Mouse (Mus musculus) gastrocnemius, postnatal 14 days (tissue): ENCODE measurements around the gene Nmnat2. TPM values are rescaled to one million over a fixed set of nuclear protein-coding genes. Genes with fewer than 3 reads are reported as not detected.

Source experiments
- DNase-seq: peaks from one replicate; pipeline ENCODE4 v3.0.0; 2021; ENCODE audit warnings: mixed read lengths
- intact Hi-C: fragments of 180-260 bp; cut with DNase I; formaldehyde crosslinking; loops from one replicate; pipeline ENCODE4 v1.15.1; 2025; ENCODE audit warnings: low total_unique reads
- total RNA-seq, 2 experiments: library from RNA; stranded (reverse); gene quantifications; 2 replicates each; pipeline ENCODE4 v1.2.3; 2021

The Nmnat2 gene
- total RNA-seq, 2 experiments from 2014 or later, result 0.51 to 1.1 TPM

DNA sequence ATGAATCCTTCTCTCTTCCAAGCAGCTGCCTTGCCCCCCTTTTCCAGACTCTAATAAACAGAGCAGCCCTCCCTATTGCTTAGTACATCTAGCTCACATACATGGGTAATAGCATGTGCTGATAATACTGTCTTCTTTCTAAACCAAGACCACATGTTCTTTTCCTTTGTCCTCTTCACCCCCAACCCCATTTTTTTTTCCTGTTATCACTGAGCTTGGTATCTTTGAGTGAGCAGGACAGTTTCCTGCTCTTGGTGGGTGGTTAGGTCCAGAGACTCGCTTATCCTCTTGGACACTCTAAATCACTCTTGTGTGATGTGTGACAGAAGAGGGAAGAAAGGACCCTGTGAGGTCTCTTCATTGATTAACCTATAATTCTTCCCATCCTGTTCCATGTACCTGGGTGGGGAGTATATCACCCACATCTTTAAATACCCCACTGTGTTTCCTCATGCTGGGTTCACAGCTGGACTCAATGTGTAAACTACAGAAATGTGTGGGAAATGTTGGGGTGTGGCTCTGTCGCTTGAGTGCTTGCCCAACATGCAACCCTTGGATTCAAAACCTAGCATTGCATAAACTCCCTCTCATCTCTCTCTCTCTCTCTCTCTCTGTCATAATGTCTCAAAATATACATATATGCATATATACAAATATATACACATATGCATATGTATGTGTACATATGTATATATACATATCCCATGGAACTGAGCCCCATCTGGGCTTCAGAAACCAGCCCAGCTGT is 58.9 kb downstream of the Nmnat2 start:
- no peak for DNase-seq
- intact Hi-C loops, result no loop called here

- intact Hi-C loops, result no loop called here
Observed at GRCm38 (mm10) chr1:153014431-153015186, 59.8 kb downstream of the Nmnat2 start.

DNA sequence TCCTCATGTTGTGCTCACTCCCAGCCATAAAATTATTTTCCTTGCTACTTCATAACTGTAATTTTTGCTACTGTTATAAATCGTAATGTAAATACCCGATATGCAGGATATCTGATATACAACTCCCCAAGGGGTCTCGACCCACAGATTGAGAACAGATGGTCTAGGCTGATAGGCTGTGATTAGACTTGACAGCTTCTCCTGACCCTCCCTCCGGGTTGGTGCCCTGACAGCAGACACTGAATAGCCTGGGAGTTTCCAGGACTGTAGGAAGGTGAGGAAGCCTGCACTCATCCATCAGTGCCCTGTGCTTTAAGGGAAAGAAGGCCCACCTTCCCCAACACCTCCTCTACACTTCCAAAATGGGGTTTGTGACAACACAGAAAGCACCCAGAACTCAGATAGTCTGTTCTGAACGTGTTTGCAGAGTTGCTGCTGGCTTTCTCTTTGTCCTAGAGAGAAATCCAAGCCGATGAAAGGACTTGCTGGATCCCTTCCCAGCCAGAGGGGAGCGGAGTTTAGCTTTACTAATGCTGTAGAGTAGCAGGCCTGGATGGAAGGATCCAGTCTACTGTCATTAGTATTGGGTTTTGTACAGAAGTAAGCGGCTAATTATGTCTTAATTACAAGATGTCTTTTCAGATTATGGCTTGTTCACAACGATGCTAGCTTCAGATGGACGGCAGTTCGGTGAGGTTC is 61.8 kb downstream of the Nmnat2 start:
- intact Hi-C loops, result no loop called here
- DNase-seq, result peak; percentile 27

More at GRCm38 (mm10) chr1:153014431-153015186, 59.8 kb downstream of the Nmnat2 start:
- peak; percentile 54 for DNase-seq

- intact Hi-C loops, result no loop called here
- DNase-seq, result no peak
Observed at GRCm38 (mm10) chr1:153019128-153019527, 64.3 kb downstream of the Nmnat2 start.

DNA sequence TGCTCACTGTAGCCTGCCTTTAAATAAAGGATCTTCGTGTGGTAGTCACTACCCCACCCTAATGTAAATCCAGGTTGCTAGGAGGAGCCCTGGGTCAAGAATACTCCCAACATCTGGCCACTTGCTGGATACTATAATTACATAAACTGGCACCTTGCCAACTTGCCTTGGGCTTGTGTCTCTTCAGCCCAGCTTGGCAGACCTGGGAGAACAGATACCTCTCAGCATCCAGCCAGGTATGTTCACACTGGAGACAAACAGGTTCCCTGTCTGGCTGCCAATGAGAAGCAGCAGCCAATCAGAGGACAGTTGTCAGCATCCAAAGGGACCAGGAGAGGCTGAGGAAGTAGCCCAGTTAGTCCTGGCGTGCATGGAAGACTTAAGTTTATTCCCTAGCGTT is 64.8 kb downstream of the Nmnat2 start:
- intact Hi-C loops, result no loop called here
- no peak for DNase-seq

DNA sequence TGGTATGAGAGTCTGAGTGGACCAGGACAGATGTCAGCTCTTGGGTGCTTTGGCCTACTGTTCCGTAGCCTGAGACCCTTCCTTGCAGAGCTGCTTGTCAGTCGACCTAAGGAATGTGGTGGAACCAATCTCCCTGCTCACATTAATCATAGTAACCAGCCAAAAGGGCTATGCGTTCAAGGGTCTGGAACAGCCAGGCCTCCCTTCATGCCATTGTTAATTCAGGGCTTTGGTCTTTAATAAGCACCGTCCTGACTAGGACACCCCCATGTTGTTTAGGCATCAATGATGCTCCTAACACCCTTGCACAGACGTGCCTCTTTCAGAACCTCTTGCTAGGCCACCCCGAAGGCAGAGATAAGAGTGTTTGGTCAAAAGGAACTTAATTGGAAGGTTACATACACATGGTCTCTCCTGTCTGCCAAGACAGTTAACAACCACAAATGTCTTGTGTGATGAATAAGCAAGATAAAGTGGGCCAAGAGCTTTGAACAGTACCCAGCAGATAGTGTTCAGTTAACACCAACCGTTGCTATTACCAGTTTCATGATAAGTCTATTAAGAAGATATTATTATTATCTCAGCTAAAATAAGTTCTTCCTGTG is 66.3 kb downstream of the Nmnat2 start:
- DNase-seq, result no peak
- intact Hi-C loops, result no loop called here

DNA sequence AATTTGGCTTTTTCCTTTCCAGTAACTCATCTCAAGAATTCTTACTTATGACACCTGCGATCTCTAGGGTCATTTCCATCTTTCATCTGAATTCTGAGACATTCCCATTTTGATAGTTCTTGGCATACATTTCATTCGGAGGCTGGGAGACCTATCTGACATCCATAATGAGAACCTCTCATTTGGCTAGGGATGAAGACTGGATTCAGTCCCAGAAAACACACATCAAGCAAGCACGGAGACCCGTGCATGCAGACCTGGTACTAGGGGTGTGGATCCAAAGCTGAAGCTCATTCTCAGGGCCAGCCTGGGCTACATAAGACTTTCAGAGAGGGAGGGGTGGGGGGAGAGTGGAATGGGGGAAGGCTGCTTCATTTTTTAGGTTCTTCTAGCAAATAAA is 68.2 kb downstream of the Nmnat2 start:
- intact Hi-C loops, result no loop called here
- no peak for DNase-seq

- intact Hi-C loops, result no loop called here
- DNase-seq, result no peak
Observed at GRCm38 (mm10) chr1:153023875-153024274, 69.1 kb downstream of the Nmnat2 start.

GRCm38 (mm10) chr1:153024453-153024852 is 69.7 kb downstream of the Nmnat2 start:
- DNase-seq, result no peak
- intact Hi-C loops, result no loop called here

DNA sequence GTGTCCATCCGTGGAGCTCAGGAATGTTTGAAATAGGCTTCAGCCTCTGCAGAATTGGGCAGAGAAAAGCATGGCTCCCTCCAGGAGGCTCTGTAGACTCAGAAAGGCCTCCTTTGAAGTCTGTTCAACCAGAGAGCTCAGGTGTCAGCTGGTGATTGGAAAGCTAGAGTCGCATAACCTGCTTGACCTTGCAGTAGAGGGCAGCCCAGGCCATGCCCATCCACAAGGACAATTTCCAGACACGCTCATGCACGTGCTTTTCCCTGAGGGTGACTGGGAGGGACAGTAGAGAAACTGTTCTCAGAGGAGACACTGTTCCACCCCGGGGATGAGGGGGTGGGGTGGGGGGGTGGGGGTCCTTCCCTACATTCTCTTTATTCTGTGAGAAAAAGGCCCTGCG is 76.6 kb downstream of the Nmnat2 start:
- DNase-seq, result no peak
- intact Hi-C loops, result no loop called here

- no peak for DNase-seq
- intact Hi-C loops, result no loop called here
Observed at GRCm38 (mm10) chr1:153031954-153032353, 77.2 kb downstream of the Nmnat2 start.

- intact Hi-C loops, result no loop called here
- no peak for DNase-seq
Observed at GRCm38 (mm10) chr1:153033145-153033908, 78.5 kb downstream of the Nmnat2 start.

DNA sequence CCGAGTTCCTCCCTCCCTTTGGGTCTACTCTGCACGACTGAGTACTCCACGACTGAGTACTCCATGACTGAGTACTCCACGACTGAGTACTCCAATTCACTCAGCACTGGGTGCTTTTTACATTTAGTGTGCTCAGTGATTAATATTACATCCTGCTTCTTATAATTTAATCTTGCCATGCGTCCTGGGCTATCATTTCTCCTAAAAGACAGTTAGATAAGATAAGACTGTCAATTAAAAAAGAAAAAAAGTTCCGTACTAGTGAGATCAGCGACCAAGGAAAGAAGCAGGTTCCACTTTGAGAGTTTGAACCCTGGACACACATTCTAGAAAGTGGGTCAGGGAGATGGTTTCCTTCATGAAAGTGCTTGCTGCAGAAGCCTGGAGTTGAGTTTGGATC is 79.3 kb downstream of the Nmnat2 start:
- intact Hi-C loops, result no loop called here
- DNase-seq, result no peak

DNA sequence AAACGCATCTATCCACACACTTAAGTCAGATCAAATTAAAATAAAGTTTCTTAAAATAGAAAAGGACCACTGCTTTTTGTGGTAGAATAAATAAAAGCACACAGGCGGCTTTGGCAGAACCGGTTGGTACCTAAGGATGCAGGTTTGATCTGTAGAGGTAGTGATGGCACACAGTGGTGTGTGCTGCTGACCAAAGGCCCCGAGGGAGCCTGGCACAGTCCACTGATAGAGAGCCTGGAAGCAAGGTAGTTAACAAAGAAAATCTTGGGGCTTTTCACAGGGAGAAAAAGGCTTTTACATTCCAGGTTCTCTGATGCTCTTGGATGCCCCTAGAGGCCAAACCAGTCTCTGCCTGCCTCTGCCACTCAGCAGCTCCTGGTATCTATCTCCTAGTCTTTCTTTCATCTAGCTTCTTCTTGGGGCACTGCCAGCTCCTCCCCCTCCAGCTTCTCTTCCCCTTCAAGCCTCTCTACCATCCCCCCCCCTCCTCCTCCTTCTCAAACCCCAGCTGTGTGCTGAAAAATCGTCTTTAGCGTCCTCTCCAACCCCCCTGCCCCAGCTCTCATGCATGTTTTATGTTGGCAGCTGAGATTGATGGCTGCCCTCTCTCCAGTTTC is 80.6 kb downstream of the Nmnat2 start:
- intact Hi-C loops, result no loop called here
- peak; percentile 46 for DNase-seq

- intact Hi-C loops, result no loop called here
- no peak for DNase-seq
Observed at GRCm38 (mm10) chr1:153037353-153038345, 82.9 kb downstream of the Nmnat2 start.

GRCm38 (mm10) chr1:153040091-153040490 is 85.3 kb downstream of the Nmnat2 start:
- no peak for DNase-seq
- intact Hi-C loops, result no loop called here

- intact Hi-C loops, result no loop called here
- DNase-seq, result no peak
Observed at GRCm38 (mm10) chr1:153041046-153041445, 86.3 kb downstream of the Nmnat2 start.

- intact Hi-C loops, result no loop called here
- no peak for DNase-seq
Observed at GRCm38 (mm10) chr1:153042318-153042717, 87.5 kb downstream of the Nmnat2 start.
